Mouse (Mus musculus): ENCODE results near the gene Sass6.

GRCm38 (mm10) chr3:116604570-116604969, 9.8 kb downstream of the Sass6 start:
- TF ChIP-seq NELFE (IDR thresholded peaks at IDR 0.05; ENCODE audit: low read depth, low read length): no peak
- no peak for TF ChIP-seq CTCF (conservative IDR thresholded peaks at IDR 0.05 in 1 of 2, IDR thresholded peaks at IDR 0.05 in 1 of 2; ENCODE audit: low read depth in 2 of 2, low read length in 2 of 2)
- TF ChIP-seq POLR2A (IDR thresholded peaks at IDR 0.05; ENCODE audit: low read depth, low read length): no peak
- TF ChIP-seq CHD2 (IDR thresholded peaks at IDR 0.05; ENCODE audit: low read length): no peak
- TF ChIP-seq MYC (IDR thresholded peaks at IDR 0.05; ENCODE audit: low read depth, low read length): no peak
